Mouse (Mus musculus): ENCODE data around the gene 4930512M02Rik.

GRCm38 (mm10) chr11:11656388-11656787, 28.8 kb upstream of the 4930512M02Rik start:
- TF ChIP-seq CTCF (IDR thresholded peaks at IDR 0.05; ENCODE audit: borderline replicate concordance, insufficient read depth, low read length) (no peak), POLR2A (IDR thresholded peaks at IDR 0.05; ENCODE audit: low read depth, low read length) (no peak)

All from embryonic fibroblast, embryonic 13.5 days (primary cell).